Mouse (Mus musculus) mouse embryonic stem cell (cell line): ENCODE results near the gene Ppih.

Source experiments
- in situ Hi-C, 2 experiments: fragments of 300-500 bp; cut with MboI; formaldehyde crosslinking; loops; 1 replicate in 1 of 2; 3 replicates in 1 of 2; pipeline ENCODE4 v1.14.3; 2019 to 2020; ENCODE audit warnings: low sequenced_read_pairs in 2 of 2, low pct_unique_long_range_greater_than_20kb in 1 of 2, mixed read lengths in 1 of 2; ENCODE audit not compliant: unreplicated experiment in 1 of 2

Gene Ppih

GRCm38 (mm10) chr4:119252025-119252808 lies 68.1 kb downstream of the Ppih start:
- in situ Hi-C loops: no loop called here
